Mouse (Mus musculus) embryonic facial prominence, embryonic 13.5 days (tissue): Measurements from ENCODE around the gene Milr1. TPM values are rescaled to one million over a fixed set of nuclear protein-coding genes. Genes with fewer than 3 reads are reported as not detected.
A peak's percentile ranks its signal among the peaks of the same experiment; 100 is the strongest.
"Not testable (repeated sequence)": the region's sequence is repeated elsewhere in the genome, so short reads cannot be mapped to it uniquely, and the experiment has no call there.

ENCODE experiments used
- ATAC-seq: fragments of 200-750 bp; cut with Nextera tagmentation; 2 replicates; pipeline ENCODE4 v1.8.0; 2017; ENCODE audit warnings: low read depth; ENCODE audit not compliant: insufficient number of reproducible peaks, insufficient read depth, low FRiP score, low TSS enrichment
- H3K27ac ChIP-seq: fragments of 300-500 bp; sonication (generic); 2 replicates; pipeline ENCODE4 v1.5.1; 2015; ENCODE audit warnings: moderate library complexity, mild to moderate bottlenecking, inconsistent platforms
- H3K27me3 ChIP-seq: fragments of 300-500 bp; sonication (generic); 2 replicates; pipeline ENCODE4 v1.6.1; 2015; ENCODE audit warnings: mild to moderate bottlenecking, inconsistent platforms
- H3K36me3 ChIP-seq: fragments of 300-500 bp; sonication (generic); 2 replicates; pipeline ENCODE4 v1.6.1; 2015; ENCODE audit warnings: mild to moderate bottlenecking, inconsistent platforms
- H3K4me1 ChIP-seq: fragments of 300-500 bp; sonication (generic); 2 replicates; pipeline ENCODE4 v1.6.1; 2015; ENCODE audit warnings: inconsistent platforms
- H3K4me2 ChIP-seq: fragments of 300-500 bp; sonication (generic); 2 replicates; pipeline ENCODE4 v1.6.1; 2015; ENCODE audit warnings: moderate library complexity, mild to moderate bottlenecking, inconsistent platforms
- H3K4me3 ChIP-seq: fragments of 300-500 bp; sonication (generic); 2 replicates; pipeline ENCODE4 v1.5.1; 2015; ENCODE audit warnings: mild to moderate bottlenecking, inconsistent platforms
- H3K9ac ChIP-seq: fragments of 300-500 bp; sonication (generic); 2 replicates; pipeline ENCODE4 v1.6.1; 2015; ENCODE audit warnings: mild to moderate bottlenecking, inconsistent platforms
- H3K9me3 ChIP-seq: fragments of 300-500 bp; sonication (generic); 2 replicates; pipeline ENCODE4 v1.6.1; 2016; ENCODE audit warnings: inconsistent platforms
- WGBS: fragments of 180-500 bp; shearing (Covaris S2); methylation state at CpG from one replicate; pipeline ENCODE4 v1.1.7; 2015; ENCODE audit warnings: mixed read lengths; 5-methylcytosine and 5-hydroxymethylcytosine counted together
- polyA plus RNA-seq: library from polyadenylated mRNA; unstranded; fragments of >200 nt; fragmentation: Nextera tagmentation; extraction: Ambion mirVana; gene quantifications from 2 replicates; pipeline ENCODE4 v1.2.1, GENCODE M21; 2015

The Milr1 gene
- polyA plus RNA-seq, 1 experiment from 2014 or later, result 2.3 TPM

DNA sequence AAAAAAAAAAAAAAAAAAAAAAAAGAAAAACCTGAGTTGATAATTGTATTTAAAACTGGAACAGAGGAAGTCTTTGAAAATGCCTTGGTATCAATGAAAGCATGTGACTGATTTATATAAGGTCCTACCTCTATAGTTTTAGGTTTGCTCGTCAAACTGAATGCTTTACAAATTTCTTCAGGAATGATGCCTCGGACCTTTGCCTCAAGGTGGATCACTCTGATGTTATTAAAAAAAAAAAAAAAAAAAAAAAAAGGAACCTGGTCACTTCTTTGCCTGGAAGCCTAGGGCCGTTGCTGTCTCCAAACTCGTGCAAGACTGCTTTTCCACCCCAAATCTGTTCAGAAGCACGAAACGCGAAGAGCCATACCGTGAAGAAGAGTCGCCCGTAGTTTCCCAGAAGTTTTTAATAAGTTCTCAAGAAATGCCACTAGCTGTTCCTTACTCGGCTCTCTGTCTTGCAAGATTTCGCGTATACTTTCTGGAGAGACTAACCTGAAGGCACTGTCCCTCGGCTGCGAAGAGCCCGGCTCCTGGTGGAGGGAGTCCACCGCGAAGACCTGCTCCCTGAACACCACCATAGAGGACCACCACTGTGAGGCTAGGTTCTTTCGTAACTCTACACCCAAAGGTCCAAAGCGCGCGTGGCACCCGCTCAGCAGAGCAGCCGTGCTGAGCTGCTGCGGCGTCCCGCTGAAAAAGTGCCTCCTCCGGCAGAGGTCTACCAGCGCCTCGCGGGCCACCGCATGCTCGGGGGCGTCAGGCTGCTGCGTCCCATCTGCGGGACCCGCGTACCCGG is 27.8 kb downstream of the Milr1 start:
- Histone ChIP-seq H3K4me1 (peaks cover 12% of the 10 kb centered on the region), H3K9ac (peak overlapping the region; percentile 89), H3K27ac (peak overlapping the region; percentile 99), H3K4me2 (peak overlapping the region; percentile 65), H3K27me3 (no peaks in the 10 kb centered on the region), H3K4me3 (peak overlapping the region; percentile 73), H3K36me3 (peaks cover 60% of the 10 kb centered on the region), H3K9me3 (no peaks in the 10 kb centered on the region)
- WGBS, result 2% methylated on average over 39 of the region's 39 CpGs
- peak; percentile 81 for ATAC-seq

GRCm38 (mm10) chr11:106779388-106780088 is 28.5 kb downstream of the Milr1 start, which contains the start of gene Polg2:
Polg2 (minus strand) TSS chr11:106779537.
- Histone ChIP-seq H3K27me3 (no peaks in the 10 kb centered on the region), H3K4me2 (peak within 1 kb of the TSS; percentile 65), H3K9me3 (no peaks in the 10 kb centered on the region), H3K4me1 (peaks cover 12% of the 10 kb centered on the region), H3K4me3 (peak within 1 kb of the TSS; percentile 73), H3K9ac (peak within 1 kb of the TSS; percentile 89), H3K36me3 (peaks cover 60% of the 10 kb centered on the region), H3K27ac (peak within 1 kb of the TSS; percentile 99)
- ATAC-seq, result peak; percentile 97
- 3% methylated on average over 30 of the region's 30 CpGs for WGBS

GRCm38 (mm10) chr11:106780089-106780425 is 29.0 kb downstream of the Milr1 start:
- 65% methylated on average over 4 of the region's 4 CpGs for WGBS
- peak overlapping the region; percentile 65 for H3K4me2 ChIP-seq
- H3K36me3 ChIP-seq, result peaks cover 59% of the 10 kb centered on the region
- peaks cover 12% of the 10 kb centered on the region for H3K4me1 ChIP-seq
- H3K27me3 ChIP-seq, result no peaks in the 10 kb centered on the region
- peak overlapping the region; percentile 73 for H3K4me3 ChIP-seq
- no peaks in the 10 kb centered on the region for H3K9me3 ChIP-seq
- peak overlapping the region; percentile 99 for H3K27ac ChIP-seq
- no peak overlapping the region for H3K9ac ChIP-seq
- no peak for ATAC-seq

DNA sequence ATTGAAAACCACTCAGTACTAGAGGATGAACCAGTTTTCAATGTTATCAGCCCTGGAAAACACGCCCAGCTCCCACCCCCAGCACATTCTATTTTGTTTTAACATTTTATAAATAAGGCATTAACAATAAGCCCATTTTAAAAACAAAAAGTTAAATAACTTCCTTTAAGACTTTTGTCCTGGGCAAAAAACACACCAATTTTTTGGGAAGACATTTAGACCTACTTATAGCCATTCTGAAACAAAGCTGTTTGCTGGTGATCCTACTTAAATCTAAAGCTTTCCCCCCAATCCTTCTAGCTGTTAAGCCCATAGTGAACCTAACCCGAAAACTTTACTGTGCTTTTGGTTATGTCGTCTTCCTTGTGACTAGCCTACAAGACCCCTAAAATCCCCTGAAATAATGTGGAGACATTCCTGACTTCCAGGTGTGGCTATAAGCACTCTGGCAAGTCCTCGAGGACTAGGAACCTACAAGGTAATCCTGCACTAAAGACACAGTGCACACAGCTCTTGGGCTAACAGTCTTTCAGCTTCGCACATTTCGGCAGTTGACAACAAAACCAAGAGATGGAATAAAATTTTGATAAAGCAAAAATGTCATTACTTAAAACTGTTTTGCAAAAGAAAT is 29.7 kb downstream of the Milr1 start:
- Histone ChIP-seq H3K4me3 (no peak overlapping the region), H3K27me3 (no peaks in the 10 kb centered on the region), H3K27ac (no peak overlapping the region), H3K9me3 (no peaks in the 10 kb centered on the region), H3K4me1 (peaks cover 19% of the 10 kb centered on the region), H3K9ac (no peak overlapping the region), H3K36me3 (peaks cover 59% of the 10 kb centered on the region), H3K4me2 (peak overlapping the region; percentile 18; the same call in 1 of the 2 replicates)
- 78% methylated on average over 6 of the region's 6 CpGs for WGBS
- ATAC-seq, result no peak

GRCm38 (mm10) chr11:106782271-106782670 is 31.2 kb downstream of the Milr1 start:
- H3K27me3 ChIP-seq, H3K27ac ChIP-seq, ATAC-seq, H3K9ac ChIP-seq, H3K9me3 ChIP-seq, H3K4me3 ChIP-seq, H3K4me2 ChIP-seq: not testable (repeated sequence)
- WGBS, result 92% methylated on average over 7 of the region's 7 CpGs
- H3K4me1 ChIP-seq, result peaks cover 24% of the 10 kb centered on the region
- peaks cover 58% of the 10 kb centered on the region for H3K36me3 ChIP-seq

GRCm38 (mm10) chr11:106782841-106783764 is 32.1 kb downstream of the Milr1 start:
- no peaks in the 10 kb centered on the region for H3K27me3 ChIP-seq
- H3K4me2 ChIP-seq, result no peak overlapping the region
- H3K4me3 ChIP-seq, result no peak overlapping the region
- peaks cover 17% of the 10 kb centered on the region for H3K4me1 ChIP-seq
- ATAC-seq, result no peak
- H3K9me3 ChIP-seq, result no peaks in the 10 kb centered on the region
- H3K9ac ChIP-seq, result no peak overlapping the region
- peaks cover 58% of the 10 kb centered on the region for H3K36me3 ChIP-seq
- WGBS, result 76% methylated on average over 9 of the region's 9 CpGs
- H3K27ac ChIP-seq, result no peak overlapping the region

GRCm38 (mm10) chr11:106784476-106784875 is 33.5 kb downstream of the Milr1 start:
- Histone ChIP-seq H3K9ac (no peak overlapping the region), H3K27me3 (no peaks in the 10 kb centered on the region), H3K9me3 (no peaks in the 10 kb centered on the region), H3K4me3 (no peak overlapping the region), H3K36me3 (peaks cover 58% of the 10 kb centered on the region), H3K4me1 (peaks cover 17% of the 10 kb centered on the region), H3K4me2 (no peak overlapping the region), H3K27ac (no peak overlapping the region)
- ATAC-seq, result no peak
- 78% methylated on average over 2 of the region's 2 CpGs for WGBS

DNA sequence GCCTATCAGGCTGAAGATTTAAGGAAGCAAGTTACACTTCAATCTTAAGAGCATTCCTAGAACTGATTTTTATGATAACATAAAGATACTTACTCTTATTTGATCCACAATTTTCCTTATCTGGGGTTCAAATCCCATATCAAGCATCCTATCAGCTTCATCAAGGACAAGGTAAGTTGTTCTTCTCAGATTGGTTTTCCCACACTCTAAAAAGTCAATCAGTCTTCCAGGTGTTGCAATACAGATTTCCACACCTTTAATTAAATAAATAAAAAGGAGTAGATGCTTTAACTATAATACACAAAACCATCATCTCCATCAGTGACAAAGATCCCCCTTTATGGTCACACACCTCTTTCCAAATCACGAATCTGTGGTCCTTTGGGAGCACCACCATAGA is 34.0 kb downstream of the Milr1 start:
- Histone ChIP-seq H3K27ac (no peak overlapping the region), H3K4me1 (peaks cover 14% of the 10 kb centered on the region), H3K4me3 (peak overlapping the region; percentile 87; the same call in 1 of the 2 replicates), H3K9me3 (no peaks in the 10 kb centered on the region), H3K27me3 (no peaks in the 10 kb centered on the region), H3K36me3 (peaks cover 56% of the 10 kb centered on the region), H3K9ac (no peak overlapping the region), H3K4me2 (no peak overlapping the region; the same call in 1 of the 2 replicates)
- no peak for ATAC-seq
- 78% methylated on average over 1 of the region's 1 CpGs for WGBS

DNA sequence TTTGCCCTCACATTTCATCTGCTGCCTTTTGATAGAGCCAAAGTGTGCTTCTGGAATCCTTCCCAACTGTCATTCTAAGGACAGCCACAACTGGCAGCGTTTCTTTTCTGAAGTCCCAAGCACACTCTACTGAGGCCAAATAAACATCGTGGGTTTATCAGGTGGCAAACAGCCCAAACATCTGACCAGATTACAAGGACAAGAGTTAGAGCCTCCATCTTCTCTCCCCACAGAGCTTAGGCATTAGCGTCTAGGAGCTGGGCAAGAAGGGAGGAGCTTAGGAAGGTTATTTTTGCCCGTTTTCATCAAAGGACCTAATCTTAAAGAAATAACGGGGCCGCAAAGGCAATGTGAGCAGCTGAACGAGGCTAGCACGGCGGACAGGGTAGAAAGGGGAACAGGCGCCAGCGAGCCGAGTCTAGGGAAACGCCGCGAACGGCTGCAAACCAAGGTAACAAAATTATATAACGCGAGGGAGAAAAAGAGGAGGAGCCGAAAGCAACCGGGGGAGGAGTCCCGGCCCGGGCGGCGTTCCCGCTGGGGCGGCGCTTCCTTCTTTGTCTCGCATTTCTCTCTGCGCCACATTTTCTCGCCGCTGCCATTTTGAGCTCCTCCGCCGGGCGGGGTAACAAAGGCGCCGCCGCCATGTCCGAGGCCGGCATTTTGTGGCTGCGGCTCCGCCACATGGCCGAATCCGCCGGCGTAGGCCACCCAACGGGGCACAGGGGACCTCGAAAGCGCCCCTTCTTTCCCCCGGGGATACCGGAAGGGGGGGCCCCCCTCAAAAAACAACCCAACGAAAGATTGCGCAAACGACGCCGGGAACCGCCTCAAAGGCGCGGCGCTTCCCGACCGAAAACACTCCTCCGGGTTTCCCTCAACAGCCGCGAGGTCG is 36.4 kb downstream of the Milr1 start:
- Histone ChIP-seq H3K27me3 (no peaks in the 10 kb centered on the region), H3K36me3 (peaks cover 48% of the 10 kb centered on the region), H3K4me1 (peaks cover 18% of the 10 kb centered on the region), H3K4me2 (peak overlapping the region; percentile 81), H3K27ac (peak overlapping the region; percentile 99), H3K9me3 (no peaks in the 10 kb centered on the region), H3K4me3 (peak overlapping the region; percentile 87), H3K9ac (peak overlapping the region; percentile 99)
- under 1% methylated on average over 65 of the region's 65 CpGs for WGBS
- ATAC-seq, result no peak

GRCm38 (mm10) chr11:106788026-106788774 is 37.2 kb downstream of the Milr1 start:
- WGBS, result under 1% methylated on average over 71 of the region's 79 CpGs
- peak overlapping the region; percentile 79 for H3K4me2 ChIP-seq
- H3K36me3 ChIP-seq, result peaks cover 47% of the 10 kb centered on the region
- H3K9me3 ChIP-seq, result no peaks in the 10 kb centered on the region
- ATAC-seq, result peak; percentile 76
- peak overlapping the region; percentile 99 for H3K27ac ChIP-seq
- H3K4me1 ChIP-seq, result peaks cover 18% of the 10 kb centered on the region
- H3K27me3 ChIP-seq, result no peaks in the 10 kb centered on the region
- H3K9ac ChIP-seq, result peak overlapping the region; percentile 99
- H3K4me3 ChIP-seq, result peak overlapping the region; percentile 87
